Mouse (Mus musculus): ENCODE measurements at regions not wholly inside any gene's neighbourhood (a gene's known extent, or its start where the extent isn't known, plus 50 kb on each side); places are given as distances from the start of the nearest gene placed in this dataset.

DNA sequence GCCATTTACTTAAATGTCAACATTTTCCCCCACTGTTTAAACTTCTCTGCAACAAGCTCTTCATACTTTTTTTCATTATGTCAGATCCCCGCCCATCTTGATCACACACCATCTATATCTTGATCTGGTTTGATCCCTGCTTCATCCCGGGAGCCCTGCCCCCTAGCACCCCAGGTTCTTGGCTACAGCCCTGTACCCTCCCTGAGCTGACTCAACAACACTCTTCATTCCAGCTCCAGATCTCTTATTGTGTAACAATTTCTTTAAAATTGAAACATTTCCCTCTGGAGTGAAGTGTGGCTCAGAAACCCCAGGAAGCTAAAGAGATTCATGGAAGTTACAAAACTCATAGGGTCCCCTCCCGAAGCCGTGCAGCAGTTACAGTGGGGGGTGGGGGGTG is 126.2 kb upstream of the Mast4 start:
- TF ChIP-seq POLR2A (IDR thresholded peaks at IDR 0.05; ENCODE audit: low read depth, low read length), result no peak
- no peak for TF ChIP-seq NELFE (IDR thresholded peaks at IDR 0.05; ENCODE audit: low read depth, low read length)
- no peak for TF ChIP-seq E2F4 (IDR thresholded peaks at IDR 0.05; ENCODE audit: insufficient replicate concordance, low read depth, low read length)
- TF ChIP-seq TCF12 (IDR thresholded peaks at IDR 0.05; ENCODE audit: low read depth, low read length), result no peak
- TF ChIP-seq CTCF (conservative IDR thresholded peaks at IDR 0.05 in 1 of 2, IDR thresholded peaks at IDR 0.05 in 1 of 2; ENCODE audit: low read depth in 2 of 2, low read length in 2 of 2), result no peak
